Mouse (Mus musculus): ENCODE data around the gene Wfdc1.

The Wfdc1 gene

GRCm38 (mm10) chr8:119666219-119666951, at the start of gene Wfdc1:
TSS of gene Wfdc1 (plus strand) at chr8:119666365.
- DNase-seq, result no peak

GRCm38 (mm10) chr8:119616811-119617210, 49.4 kb upstream of the Wfdc1 start:
- no peak for DNase-seq

GRCm38 (mm10) chr8:119617586-119617985, 48.6 kb upstream of the Wfdc1 start:
- DNase-seq, result no peak

GRCm38 (mm10) chr8:119618887-119619286, 47.3 kb upstream of the Wfdc1 start:
- no peak for DNase-seq

- no peak for DNase-seq
These were observed 45.9 kb upstream of the Wfdc1 start for GRCm38 (mm10) chr8:119620116-119620840.

GRCm38 (mm10) chr8:119620848-119621465, 45.2 kb upstream of the Wfdc1 start:
- no peak for DNase-seq

GRCm38 (mm10) chr8:119622555-119622954, 43.6 kb upstream of the Wfdc1 start:
- DNase-seq, result no peak

- DNase-seq, result no peak
These were observed 43.1 kb upstream of the Wfdc1 start for GRCm38 (mm10) chr8:119623061-119623460.

- no peak for DNase-seq
These were observed 42.4 kb upstream of the Wfdc1 start for GRCm38 (mm10) chr8:119623744-119624143.

- no peak for DNase-seq
These were observed 41.2 kb upstream of the Wfdc1 start for GRCm38 (mm10) chr8:119624916-119625315.

GRCm38 (mm10) chr8:119625788-119626187, 40.4 kb upstream of the Wfdc1 start:
- no peak for DNase-seq

GRCm38 (mm10) chr8:119627199-119627598, 39.0 kb upstream of the Wfdc1 start:
- DNase-seq, result no peak

- no peak for DNase-seq
These were observed 38.4 kb upstream of the Wfdc1 start for GRCm38 (mm10) chr8:119627613-119628359.

- no peak for DNase-seq
These were observed 35.3 kb upstream of the Wfdc1 start for GRCm38 (mm10) chr8:119630841-119631240.

GRCm38 (mm10) chr8:119632246-119632645, 33.9 kb upstream of the Wfdc1 start:
- DNase-seq, result no peak

GRCm38 (mm10) chr8:119632909-119633308, 33.3 kb upstream of the Wfdc1 start:
- DNase-seq, result no peak

- DNase-seq, result peak; percentile 48
These were observed 31.4 kb upstream of the Wfdc1 start for GRCm38 (mm10) chr8:119634616-119635336.

GRCm38 (mm10) chr8:119635378-119635777, 30.8 kb upstream of the Wfdc1 start, which contains the start of gene Kcng4:
TSS of gene Kcng4 (minus strand) at chr8:119635680.
- DNase-seq, result no peak

- peak; percentile 33 for DNase-seq
These were observed 30.2 kb upstream of the Wfdc1 start for GRCm38 (mm10) chr8:119635958-119636357.

GRCm38 (mm10) chr8:119636766-119637165, 29.4 kb upstream of the Wfdc1 start:
- no peak for DNase-seq

- no peak for DNase-seq
These were observed 28.8 kb upstream of the Wfdc1 start for GRCm38 (mm10) chr8:119637381-119637780.

- DNase-seq, result no peak
These were observed 27.9 kb upstream of the Wfdc1 start for GRCm38 (mm10) chr8:119638261-119638660.

Measured in right cerebral cortex, adult 18-20 months (tissue).